Mouse (Mus musculus): ENCODE data around the gene Cers6. TPM values are rescaled to one million over a fixed set of nuclear protein-coding genes. Genes with fewer than 3 reads are reported as not detected.

Cers6 gene
- polyA plus RNA-seq, 1 experiment from 2014 or later: 21.3 TPM

GRCm38 (mm10) chr2:69135661-69136576 is 274.7 kb downstream of the Cers6 start, which contains the start of gene Nostrin:
TSS of gene Nostrin (plus strand) at chr2:69135800.
- H3K27ac ChIP-seq: peak within 1 kb of the TSS; percentile 64
- H3K9me3 ChIP-seq: no peaks in the 10 kb centered on the region
- peaks cover 17% of the 10 kb centered on the region for H3K4me1 ChIP-seq
- peak within 1 kb of the TSS; percentile 30 for H3K4me3 ChIP-seq
- no peaks in the 10 kb centered on the region for H3K36me3 ChIP-seq
- ATAC-seq (ENCODE audit: borderline replicate concordance, extremely low read depth, low FRiP score, low TSS enrichment): peak; percentile 73
- H3K9ac ChIP-seq: no peak within 1 kb of the TSS
- H3K4me2 ChIP-seq: peak within 1 kb of the TSS; percentile 49
- 20% methylated on average over 15 of the region's 15 CpGs for WGBS
- H3K27me3 ChIP-seq: no peaks in the 10 kb centered on the region

GRCm38 (mm10) chr2:69137406-69138084 is 276.3 kb downstream of the Cers6 start:
- H3K9ac ChIP-seq: no peak overlapping the region
- peak overlapping the region; percentile 25; the same call in 1 of the 2 replicates for H3K4me2 ChIP-seq
- peaks cover 17% of the 10 kb centered on the region for H3K4me1 ChIP-seq
- H3K4me3 ChIP-seq: peak overlapping the region; percentile 7; the same call in 1 of the 2 replicates
- no peak for ATAC-seq (ENCODE audit: borderline replicate concordance, extremely low read depth, low FRiP score, low TSS enrichment)
- no peaks in the 10 kb centered on the region for H3K27me3 ChIP-seq
- H3K36me3 ChIP-seq: no peaks in the 10 kb centered on the region
- no peak overlapping the region for H3K27ac ChIP-seq
- no peaks in the 10 kb centered on the region for H3K9me3 ChIP-seq
- WGBS: 57% methylated on average over 10 of the region's 10 CpGs

GRCm38 (mm10) chr2:69138759-69139158 is 277.5 kb downstream of the Cers6 start:
- no peak overlapping the region for H3K9ac ChIP-seq
- no peak overlapping the region for H3K4me2 ChIP-seq
- WGBS: 47% methylated on average over 4 of the region's 4 CpGs
- no peak overlapping the region for H3K27ac ChIP-seq
- no peaks in the 10 kb centered on the region for H3K9me3 ChIP-seq
- H3K27me3 ChIP-seq: no peaks in the 10 kb centered on the region
- peaks cover 17% of the 10 kb centered on the region for H3K4me1 ChIP-seq
- no peak overlapping the region for H3K4me3 ChIP-seq
- no peak for ATAC-seq (ENCODE audit: borderline replicate concordance, extremely low read depth, low FRiP score, low TSS enrichment)
- H3K36me3 ChIP-seq: no peaks in the 10 kb centered on the region

- no peak overlapping the region for H3K27ac ChIP-seq
- no peak overlapping the region for H3K4me2 ChIP-seq
- H3K9ac ChIP-seq: no peak overlapping the region
- 56% methylated on average over 2 of the region's 2 CpGs for WGBS
- H3K36me3 ChIP-seq: no peaks in the 10 kb centered on the region
- no peaks in the 10 kb centered on the region for H3K9me3 ChIP-seq
- H3K4me3 ChIP-seq: no peak overlapping the region
- no peak for ATAC-seq (ENCODE audit: borderline replicate concordance, extremely low read depth, low FRiP score, low TSS enrichment)
- no peaks in the 10 kb centered on the region for H3K27me3 ChIP-seq
- H3K4me1 ChIP-seq: peaks cover 13% of the 10 kb centered on the region
Observed at GRCm38 (mm10) chr2:69140215-69140614, 279.0 kb downstream of the Cers6 start.

- H3K4me1 ChIP-seq: peaks cover 7% of the 10 kb centered on the region
- H3K36me3 ChIP-seq: no peaks in the 10 kb centered on the region
- ATAC-seq (ENCODE audit: borderline replicate concordance, extremely low read depth, low FRiP score, low TSS enrichment): no peak
- H3K4me2 ChIP-seq: no peak overlapping the region
- no peak overlapping the region for H3K4me3 ChIP-seq
- no peaks in the 10 kb centered on the region for H3K27me3 ChIP-seq
- H3K9ac ChIP-seq: no peak overlapping the region
- H3K27ac ChIP-seq: no peak overlapping the region
- H3K9me3 ChIP-seq: no peaks in the 10 kb centered on the region
- 53% methylated on average over 4 of the region's 4 CpGs for WGBS
Observed at GRCm38 (mm10) chr2:69140816-69141215, 279.6 kb downstream of the Cers6 start.

GRCm38 (mm10) chr2:69148691-69149090 is 287.4 kb downstream of the Cers6 start:
- WGBS: 46% methylated on average over 3 of the region's 3 CpGs
- H3K4me2 ChIP-seq: no peak overlapping the region
- no peak for ATAC-seq (ENCODE audit: borderline replicate concordance, extremely low read depth, low FRiP score, low TSS enrichment)
- no peaks in the 10 kb centered on the region for H3K27me3 ChIP-seq
- H3K4me3 ChIP-seq: no peak overlapping the region
- no peak overlapping the region for H3K27ac ChIP-seq
- no peaks in the 10 kb centered on the region for H3K4me1 ChIP-seq
- H3K36me3 ChIP-seq: no peaks in the 10 kb centered on the region
- no peak overlapping the region for H3K9ac ChIP-seq
- no peaks in the 10 kb centered on the region for H3K9me3 ChIP-seq

GRCm38 (mm10) chr2:69149154-69149553 is 287.9 kb downstream of the Cers6 start:
- H3K4me3 ChIP-seq: no peak overlapping the region
- 76% methylated on average over 10 of the region's 10 CpGs for WGBS
- no peaks in the 10 kb centered on the region for H3K4me1 ChIP-seq
- no peaks in the 10 kb centered on the region for H3K27me3 ChIP-seq
- no peak overlapping the region for H3K9ac ChIP-seq
- no peak for ATAC-seq (ENCODE audit: borderline replicate concordance, extremely low read depth, low FRiP score, low TSS enrichment)
- no peaks in the 10 kb centered on the region for H3K9me3 ChIP-seq
- no peaks in the 10 kb centered on the region for H3K36me3 ChIP-seq
- H3K27ac ChIP-seq: no peak overlapping the region
- no peak overlapping the region for H3K4me2 ChIP-seq

- Histone ChIP-seq H3K9ac (no peak overlapping the region), H3K27me3 (no peaks in the 10 kb centered on the region), H3K4me3 (no peak overlapping the region), H3K4me1 (0 out of 2 replicates have a peak, but pooled peaks cover under 1% of the 10 kb centered on the region), H3K27ac (no peak overlapping the region), H3K9me3 (no peaks in the 10 kb centered on the region), H3K4me2 (no peak overlapping the region), H3K36me3 (no peaks in the 10 kb centered on the region)
- WGBS: 74% methylated on average over 5 of the region's 5 CpGs
- no peak for ATAC-seq (ENCODE audit: borderline replicate concordance, extremely low read depth, low FRiP score, low TSS enrichment)
Observed at GRCm38 (mm10) chr2:69150841-69151240, 289.6 kb downstream of the Cers6 start.

GRCm38 (mm10) chr2:69155861-69156260 is 294.6 kb downstream of the Cers6 start:
- Histone ChIP-seq H3K9ac (no peak overlapping the region), H3K4me3 (no peak overlapping the region), H3K27ac (no peak overlapping the region), H3K27me3 (no peaks in the 10 kb centered on the region), H3K4me1 (0 out of 2 replicates have a peak, but pooled peaks cover 6% of the 10 kb centered on the region), H3K9me3 (no peaks in the 10 kb centered on the region), H3K36me3 (no peaks in the 10 kb centered on the region), H3K4me2 (no peak overlapping the region)
- ATAC-seq (ENCODE audit: borderline replicate concordance, extremely low read depth, low FRiP score, low TSS enrichment): no peak
- 39% methylated on average over 3 of the region's 3 CpGs for WGBS

- 50% methylated on average over 7 of the region's 7 CpGs for WGBS
- Histone ChIP-seq H3K36me3 (no peaks in the 10 kb centered on the region), H3K9ac (no peak overlapping the region), H3K27me3 (no peaks in the 10 kb centered on the region), H3K4me3 (no peak overlapping the region), H3K27ac (no peak overlapping the region), H3K9me3 (no peaks in the 10 kb centered on the region), H3K4me1 (0 out of 2 replicates have a peak, but pooled peaks cover 6% of the 10 kb centered on the region), H3K4me2 (no peak overlapping the region)
- no peak for ATAC-seq (ENCODE audit: borderline replicate concordance, extremely low read depth, low FRiP score, low TSS enrichment)
Observed at GRCm38 (mm10) chr2:69156283-69156682, 295.0 kb downstream of the Cers6 start.

- Histone ChIP-seq H3K4me2 (no peak overlapping the region), H3K9ac (no peak overlapping the region), H3K9me3 (no peaks in the 10 kb centered on the region), H3K36me3 (no peaks in the 10 kb centered on the region), H3K4me3 (no peak overlapping the region), H3K27ac (no peak overlapping the region), H3K27me3 (no peaks in the 10 kb centered on the region), H3K4me1 (0 out of 2 replicates have a peak, but pooled peaks cover 6% of the 10 kb centered on the region)
- ATAC-seq (ENCODE audit: borderline replicate concordance, extremely low read depth, low FRiP score, low TSS enrichment): no peak
Observed at GRCm38 (mm10) chr2:69158907-69159306, 297.7 kb downstream of the Cers6 start.
